Mouse (Mus musculus) forebrain, embryonic 14.5 days (tissue): ENCODE results near the gene Arid1b. TPM values are rescaled to one million over a fixed set of nuclear protein-coding genes. Genes with fewer than 3 reads are reported as not detected.

ENCODE experiments used
- ATAC-seq: fragments of 200-750 bp; cut with Nextera tagmentation; 2 replicates; pipeline ENCODE4 v1.8.0; 2017; ENCODE audit warnings: mild to moderate bottlenecking, moderate library complexity
- DNase-seq: peaks from one replicate; pipeline ENCODE4 v3.0.0-alpha.2; 2015; ENCODE audit warnings: low spot score
- H3K27ac ChIP-seq: fragments of 300-500 bp; sonication (generic); 2 replicates; pipeline ENCODE4 v1.5.1; 2014; ENCODE audit warnings: low read depth, mild to moderate bottlenecking, control low read depth, low read length, moderate library complexity
- H3K27me3 ChIP-seq: fragments of 300-500 bp; sonication (generic); replicated peaks from 2 replicates; pipeline ENCODE4 v1.6.1; 2014; ENCODE audit warnings: low read length, control low read depth, mixed read lengths; ENCODE audit not compliant: control insufficient read depth, insufficient read depth
- H3K36me3 ChIP-seq: fragments of 300-500 bp; sonication (generic); 2 replicates; pipeline ENCODE4 v1.6.1; 2014; ENCODE audit warnings: low read length, control low read depth; ENCODE audit not compliant: control insufficient read depth, insufficient read depth
- H3K4me1 ChIP-seq: fragments of 300-500 bp; sonication (generic); 2 replicates; pipeline ENCODE4 v1.6.1; 2014; ENCODE audit warnings: antibody characterized with exemption, low read length, control low read depth; ENCODE audit not compliant: control insufficient read depth, insufficient read depth
- H3K4me2 ChIP-seq: fragments of 300-500 bp; sonication (generic); 2 replicates; pipeline ENCODE4 v1.6.1; 2014; ENCODE audit warnings: mild to moderate bottlenecking, control low read depth, low read length
- H3K4me3 ChIP-seq: fragments of 300-500 bp; sonication (generic); 2 replicates; pipeline ENCODE4 v1.5.1; 2014; ENCODE audit warnings: low read depth, low read length, control low read depth
- H3K9ac ChIP-seq: fragments of 300-500 bp; sonication (generic); 2 replicates; pipeline ENCODE4 v1.6.1; 2014; ENCODE audit warnings: mild to moderate bottlenecking, low read length, control low read depth, moderate library complexity
- H3K9me3 ChIP-seq: fragments of 300-500 bp; sonication (generic); replicated peaks from 2 replicates; pipeline ENCODE4 v1.6.1; 2016; ENCODE audit warnings: low read length, control low read depth, mixed read lengths; ENCODE audit not compliant: control insufficient read depth
- WGBS: fragments of 180-500 bp; shearing (Covaris S2); extraction: QIAGEN DNeasy Blood & Tissue Kit; methylation state at CpG from one replicate; pipeline ENCODE4 v1.1.7; 2014; 5-methylcytosine and 5-hydroxymethylcytosine counted together
- polyA plus RNA-seq: library from polyadenylated mRNA; unstranded; fragments of >200 nt; fragmentation: Nextera tagmentation; extraction: Ambion mirVana; gene quantifications from 2 replicates; pipeline ENCODE4 v1.2.1, GENCODE M21; 2014

Gene Arid1b
- polyA plus RNA-seq, 1 experiment from 2014 or later, result 11.1 TPM

DNA sequence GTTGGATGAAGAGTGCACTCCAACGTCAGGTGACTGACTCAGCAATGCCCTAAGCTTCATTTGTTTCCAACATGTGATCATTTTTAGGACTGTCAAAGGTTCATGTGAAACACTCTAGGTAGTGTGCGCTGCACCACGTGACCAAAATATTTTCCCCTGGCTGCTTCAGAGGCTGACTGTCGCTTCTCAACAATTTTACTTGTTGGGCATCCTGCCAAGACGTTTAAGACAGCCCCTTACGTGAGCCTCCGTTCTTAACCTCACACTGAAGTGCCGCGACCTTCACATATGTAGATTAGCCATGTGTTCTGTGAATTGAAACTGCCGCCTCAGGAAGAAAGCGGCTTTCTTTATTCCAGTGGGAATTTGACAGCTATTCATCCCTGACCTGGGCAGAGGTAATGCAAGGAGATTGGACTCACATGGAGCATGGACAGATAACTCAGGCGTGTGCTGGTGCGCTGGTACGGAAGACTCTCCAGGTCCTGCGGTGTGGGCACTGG is 13.1 kb downstream of the Arid1b start:
- no peaks in the 10 kb centered on the region for H3K36me3 ChIP-seq
- ATAC-seq (peak; percentile 70), DNase-seq (peak; percentile 92)
- peaks cover 60% of the 10 kb centered on the region for H3K4me1 ChIP-seq
- H3K27me3 ChIP-seq, result no peaks in the 10 kb centered on the region
- H3K4me2 ChIP-seq, result peak overlapping the region; percentile 45
- H3K4me3 ChIP-seq, result 0 out of 2 replicates have a peak overlapping the region, but pooled peaks have one; percentile 9
- no peaks in the 10 kb centered on the region for H3K9me3 ChIP-seq
- peak overlapping the region; percentile 40; the same call in 1 of the 2 replicates for H3K9ac ChIP-seq
- 2% methylated on average over 15 of the region's 15 CpGs for WGBS
- H3K27ac ChIP-seq, result peak overlapping the region; percentile 33; the same call in 1 of the 2 replicates

DNA sequence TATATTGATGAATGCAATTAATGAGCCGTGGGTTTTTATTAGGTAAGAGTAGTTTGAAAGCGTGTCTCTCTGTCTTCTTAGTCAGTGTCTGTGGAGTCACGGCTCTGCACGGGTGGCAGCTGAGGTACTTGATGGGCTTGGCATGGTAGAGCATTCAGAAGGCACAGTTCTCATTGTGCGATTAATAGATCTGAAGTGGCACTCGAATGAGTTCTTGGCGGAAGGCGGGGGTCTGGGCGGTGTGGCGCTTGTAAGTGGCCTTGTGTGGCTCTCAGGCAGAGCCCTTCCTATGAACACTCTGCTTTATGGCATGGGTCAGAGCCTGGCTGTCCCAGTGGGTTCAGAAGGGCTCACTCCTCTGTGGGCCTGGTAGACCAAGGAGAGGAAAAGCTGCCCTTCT is 14.1 kb downstream of the Arid1b start:
- ATAC-seq, result peak; percentile 59
- DNase-seq, result peak; percentile 70
- Histone ChIP-seq H3K9ac (no peak overlapping the region), H3K36me3 (no peaks in the 10 kb centered on the region), H3K27ac (no peak overlapping the region), H3K4me2 (peak overlapping the region; percentile 24), H3K4me3 (no peak overlapping the region), H3K9me3 (no peaks in the 10 kb centered on the region), H3K27me3 (no peaks in the 10 kb centered on the region), H3K4me1 (peaks cover 54% of the 10 kb centered on the region)
- WGBS, result 9% methylated on average over 10 of the region's 10 CpGs

DNA sequence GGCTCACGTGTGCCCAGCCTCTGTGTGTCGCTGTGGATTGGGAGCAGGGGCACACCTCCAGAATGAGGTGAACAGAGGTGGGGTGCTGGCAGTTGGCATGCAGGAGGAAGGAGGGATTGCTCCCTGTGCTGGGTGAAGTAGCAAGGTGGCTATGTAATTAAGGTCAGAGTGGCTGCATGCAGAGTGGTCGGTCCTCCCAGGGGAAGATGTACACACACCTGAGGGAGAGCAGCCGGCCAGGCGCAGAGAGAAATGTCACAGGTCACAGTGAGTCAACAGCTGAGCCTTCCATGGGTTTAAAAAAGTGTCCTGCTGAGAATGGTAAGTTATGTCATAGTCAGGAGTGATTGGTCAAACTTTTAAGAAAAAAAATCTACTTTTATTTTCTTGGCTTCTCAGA is 14.6 kb downstream of the Arid1b start:
- Histone ChIP-seq H3K4me2 (no peak overlapping the region), H3K9me3 (no peaks in the 10 kb centered on the region), H3K9ac (no peak overlapping the region), H3K36me3 (no peaks in the 10 kb centered on the region), H3K4me1 (peaks cover 51% of the 10 kb centered on the region), H3K4me3 (no peak overlapping the region), H3K27me3 (no peaks in the 10 kb centered on the region), H3K27ac (no peak overlapping the region)
- 75% methylated on average over 5 of the region's 5 CpGs for WGBS
- DNase-seq (no peak), ATAC-seq (no peak)

DNA sequence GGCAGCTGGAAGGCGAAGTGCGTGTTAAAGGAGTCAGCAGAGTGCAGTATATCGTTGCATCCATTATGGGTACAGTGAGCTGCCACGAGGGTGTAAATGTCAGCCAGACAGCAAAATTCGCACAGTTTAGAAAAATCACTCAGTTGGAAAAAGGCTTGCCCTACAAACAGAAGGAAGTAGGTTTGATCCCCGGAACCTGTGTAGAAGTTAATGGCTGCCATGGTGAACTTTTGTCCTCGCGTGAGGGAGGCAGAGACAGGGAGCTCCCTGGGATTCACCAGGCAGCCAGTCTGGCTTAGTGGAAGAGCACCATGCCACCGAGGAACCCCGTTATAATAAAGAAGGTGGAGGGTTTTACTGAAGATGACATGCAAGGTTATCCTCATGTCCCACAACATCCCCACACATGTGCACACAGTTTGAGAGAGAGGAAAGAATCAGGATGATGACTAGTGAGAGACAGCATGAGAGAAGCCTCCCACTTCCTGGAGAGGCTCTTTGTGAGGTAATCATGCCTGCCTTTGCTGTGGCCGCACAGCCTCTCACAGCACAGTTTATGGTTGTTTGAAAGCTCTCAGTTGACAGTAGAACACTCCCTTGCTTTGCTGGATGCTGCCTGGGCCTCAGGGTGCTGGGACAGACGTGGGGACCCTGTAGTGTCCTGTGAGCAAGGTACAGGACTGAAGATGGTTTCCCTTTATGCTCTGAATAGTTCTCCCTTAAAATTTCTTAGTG is 15.6 kb downstream of the Arid1b start:
- Histone ChIP-seq H3K27ac (no peak overlapping the region), H3K9ac (no peak overlapping the region), H3K4me3 (no peak overlapping the region), H3K27me3 (no peaks in the 10 kb centered on the region), H3K4me2 (no peak overlapping the region), H3K4me1 (peaks cover 42% of the 10 kb centered on the region), H3K9me3 (no peaks in the 10 kb centered on the region), H3K36me3 (no peaks in the 10 kb centered on the region)
- WGBS, result 72% methylated on average over 12 of the region's 12 CpGs
- ATAC-seq (no peak), DNase-seq (no peak)

DNA sequence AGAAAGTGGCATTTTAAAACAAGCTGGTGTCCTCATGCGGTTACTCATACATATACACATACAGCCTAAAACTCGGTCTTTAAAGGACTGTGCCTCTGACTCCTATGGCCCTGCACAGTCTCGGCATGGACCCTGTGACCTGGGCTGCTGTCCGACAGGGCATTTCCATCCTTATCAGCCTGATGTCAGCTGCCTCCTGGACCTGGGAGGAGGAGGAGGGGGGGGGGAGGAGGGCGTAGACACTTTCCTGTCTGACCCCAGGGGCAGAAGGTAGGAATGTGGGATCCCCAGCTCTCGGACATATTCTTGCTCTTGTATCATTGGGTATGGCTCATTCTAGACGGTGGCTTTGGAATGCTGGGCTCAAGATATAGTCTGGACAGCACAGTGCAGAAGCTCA is 16.6 kb downstream of the Arid1b start:
- H3K9ac ChIP-seq, result no peak overlapping the region
- no peak for DNase-seq
- H3K27ac ChIP-seq, result no peak overlapping the region
- H3K4me3 ChIP-seq, result no peak overlapping the region
- H3K9me3 ChIP-seq, result no peaks in the 10 kb centered on the region
- peaks cover 36% of the 10 kb centered on the region for H3K4me1 ChIP-seq
- H3K36me3 ChIP-seq, result no peaks in the 10 kb centered on the region
- H3K27me3 ChIP-seq, result no peaks in the 10 kb centered on the region
- H3K4me2 ChIP-seq, result no peak overlapping the region
- 85% methylated on average over 7 of the region's 7 CpGs for WGBS
- no peak for ATAC-seq

DNA sequence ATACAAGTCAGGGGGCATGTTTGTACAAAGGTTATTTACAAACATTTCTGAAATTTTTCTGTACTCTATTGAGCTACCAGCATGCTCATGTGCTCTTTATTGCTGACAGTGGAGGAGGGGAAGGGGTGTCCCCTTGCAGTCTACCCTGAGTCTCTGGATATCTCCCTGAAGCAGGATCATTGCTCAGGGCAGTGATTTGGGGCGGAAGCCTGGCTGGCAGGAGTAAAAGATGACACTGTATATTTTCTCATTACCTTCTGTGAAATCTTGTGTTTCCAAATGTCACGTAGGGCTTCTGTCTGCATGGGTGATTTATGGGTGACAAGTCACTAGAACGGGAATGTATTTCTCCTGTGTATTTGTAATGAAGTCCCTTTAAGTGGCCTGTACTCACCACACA is 18.0 kb downstream of the Arid1b start:
- 82% methylated on average over 3 of the region's 3 CpGs for WGBS
- ATAC-seq (no peak), DNase-seq (no peak)
- Histone ChIP-seq H3K9me3 (no peaks in the 10 kb centered on the region), H3K36me3 (no peaks in the 10 kb centered on the region), H3K27me3 (no peaks in the 10 kb centered on the region), H3K27ac (no peak overlapping the region), H3K4me3 (no peak overlapping the region), H3K9ac (no peak overlapping the region), H3K4me1 (peaks cover 27% of the 10 kb centered on the region), H3K4me2 (no peak overlapping the region)

DNA sequence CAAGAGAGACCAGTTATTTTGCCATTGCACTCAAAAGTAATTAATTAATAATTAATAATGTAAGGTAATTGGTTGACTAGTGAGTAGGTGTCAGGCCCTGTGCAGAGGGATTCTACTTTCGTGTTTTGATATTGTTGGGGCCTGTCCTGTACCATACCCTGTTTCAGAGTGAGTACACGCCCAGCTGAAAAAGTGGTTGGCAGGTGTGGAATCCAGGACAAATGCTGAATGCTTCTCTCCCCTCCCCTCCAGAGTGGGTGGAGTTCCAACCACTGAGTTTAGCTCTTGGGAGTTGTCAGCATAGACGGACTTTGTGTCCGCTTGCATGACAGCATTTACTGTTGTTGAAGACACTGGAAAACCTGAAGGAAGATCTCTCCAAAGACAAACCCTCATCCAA is 18.4 kb downstream of the Arid1b start:
- H3K9ac ChIP-seq, result no peak overlapping the region
- H3K4me1 ChIP-seq, result peaks cover 23% of the 10 kb centered on the region
- WGBS, result 79% methylated on average over 4 of the region's 4 CpGs

DNA sequence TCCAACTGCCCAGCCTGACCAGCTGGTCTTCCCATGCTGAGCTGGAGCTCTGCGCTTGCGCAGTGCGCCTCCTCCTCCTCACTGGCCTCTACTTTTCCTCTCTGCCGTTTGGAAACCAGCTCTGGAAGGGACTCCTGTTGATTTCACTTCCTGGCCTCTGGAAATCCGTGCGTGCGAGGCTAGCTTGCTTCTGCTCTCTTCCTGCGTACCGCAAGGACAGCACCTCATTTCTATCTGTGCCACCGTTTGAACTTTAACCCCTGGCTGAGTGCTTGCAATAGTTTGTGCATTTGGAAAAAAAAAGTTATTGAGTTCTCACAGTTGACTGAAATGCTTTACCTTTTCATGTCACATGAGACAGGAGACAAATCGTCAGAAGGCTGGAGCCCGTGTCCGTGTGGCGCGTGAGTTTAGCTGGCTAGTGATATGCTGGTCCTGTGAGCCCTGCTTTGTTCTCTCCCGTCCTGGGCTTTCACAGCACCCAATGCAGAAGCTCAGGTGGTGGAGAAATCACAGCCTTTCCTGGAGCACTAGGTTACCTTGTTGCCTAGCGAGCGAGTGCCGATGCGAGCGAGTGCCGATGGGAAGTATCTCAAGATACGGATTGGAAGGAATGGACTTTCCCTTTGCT is 20.3 kb downstream of the Arid1b start:
- Histone ChIP-seq H3K27me3 (no peaks in the 10 kb centered on the region), H3K4me2 (no peak overlapping the region), H3K36me3 (no peaks in the 10 kb centered on the region), H3K9me3 (no peaks in the 10 kb centered on the region), H3K4me3 (no peak overlapping the region), H3K4me1 (peaks cover 5% of the 10 kb centered on the region; the same call in 1 of the 2 replicates), H3K9ac (no peak overlapping the region), H3K27ac (no peak overlapping the region)
- ATAC-seq (no peak), DNase-seq (no peak)
- 84% methylated on average over 23 of the region's 23 CpGs for WGBS

More for the DNA sequence above, 18.4 kb downstream of the Arid1b start:
- no peaks in the 10 kb centered on the region for H3K9me3 ChIP-seq
- no peak overlapping the region for H3K27ac ChIP-seq
- no peak for ATAC-seq
- H3K4me3 ChIP-seq, result no peak overlapping the region
- H3K36me3 ChIP-seq, result no peaks in the 10 kb centered on the region
- H3K27me3 ChIP-seq, result no peaks in the 10 kb centered on the region
- no peak overlapping the region for H3K4me2 ChIP-seq
- DNase-seq, result no peak

DNA sequence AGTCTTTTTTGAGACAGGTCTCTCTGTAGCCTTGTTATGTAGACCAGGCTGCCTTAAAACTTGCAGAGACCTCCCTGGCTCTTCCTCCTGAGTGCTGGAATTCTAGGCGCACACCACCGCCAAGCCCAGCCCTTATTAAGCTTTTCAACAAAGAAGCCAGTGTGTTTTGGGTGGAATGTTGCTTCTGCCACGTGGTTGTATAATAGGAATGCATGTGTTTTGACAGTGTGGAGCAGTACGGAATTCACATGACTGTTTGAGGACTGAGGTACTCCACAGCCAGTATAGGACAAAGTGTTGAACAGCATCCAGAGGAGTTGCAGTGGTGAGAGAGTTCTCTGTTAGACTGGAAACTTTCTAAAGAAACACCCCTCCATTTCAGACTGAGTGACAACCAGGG is 22.3 kb downstream of the Arid1b start:
- ATAC-seq, result 0 out of 2 replicates have a peak, but pooled peaks have one; percentile 44
- H3K4me1 ChIP-seq, result peaks cover 2% of the 10 kb centered on the region; the same call in 1 of the 2 replicates
- no peaks in the 10 kb centered on the region for H3K9me3 ChIP-seq
- H3K4me3 ChIP-seq, result no peak overlapping the region
- H3K27me3 ChIP-seq, result no peaks in the 10 kb centered on the region
- H3K9ac ChIP-seq, result no peak overlapping the region
- H3K36me3 ChIP-seq, result no peaks in the 10 kb centered on the region
- WGBS, result 13% methylated on average over 4 of the region's 4 CpGs
- H3K4me2 ChIP-seq, result no peak overlapping the region
- H3K27ac ChIP-seq, result no peak overlapping the region
- DNase-seq, result no peak
